Mouse (Mus musculus) kidney, postnatal 10 days (tissue): ENCODE measurements around the gene Speg.

Experiments
- DNase-seq: peaks from one replicate; pipeline ENCODE4 v3.0.0; 2021; ENCODE audit warnings: mixed read lengths

Gene Speg

DNA sequence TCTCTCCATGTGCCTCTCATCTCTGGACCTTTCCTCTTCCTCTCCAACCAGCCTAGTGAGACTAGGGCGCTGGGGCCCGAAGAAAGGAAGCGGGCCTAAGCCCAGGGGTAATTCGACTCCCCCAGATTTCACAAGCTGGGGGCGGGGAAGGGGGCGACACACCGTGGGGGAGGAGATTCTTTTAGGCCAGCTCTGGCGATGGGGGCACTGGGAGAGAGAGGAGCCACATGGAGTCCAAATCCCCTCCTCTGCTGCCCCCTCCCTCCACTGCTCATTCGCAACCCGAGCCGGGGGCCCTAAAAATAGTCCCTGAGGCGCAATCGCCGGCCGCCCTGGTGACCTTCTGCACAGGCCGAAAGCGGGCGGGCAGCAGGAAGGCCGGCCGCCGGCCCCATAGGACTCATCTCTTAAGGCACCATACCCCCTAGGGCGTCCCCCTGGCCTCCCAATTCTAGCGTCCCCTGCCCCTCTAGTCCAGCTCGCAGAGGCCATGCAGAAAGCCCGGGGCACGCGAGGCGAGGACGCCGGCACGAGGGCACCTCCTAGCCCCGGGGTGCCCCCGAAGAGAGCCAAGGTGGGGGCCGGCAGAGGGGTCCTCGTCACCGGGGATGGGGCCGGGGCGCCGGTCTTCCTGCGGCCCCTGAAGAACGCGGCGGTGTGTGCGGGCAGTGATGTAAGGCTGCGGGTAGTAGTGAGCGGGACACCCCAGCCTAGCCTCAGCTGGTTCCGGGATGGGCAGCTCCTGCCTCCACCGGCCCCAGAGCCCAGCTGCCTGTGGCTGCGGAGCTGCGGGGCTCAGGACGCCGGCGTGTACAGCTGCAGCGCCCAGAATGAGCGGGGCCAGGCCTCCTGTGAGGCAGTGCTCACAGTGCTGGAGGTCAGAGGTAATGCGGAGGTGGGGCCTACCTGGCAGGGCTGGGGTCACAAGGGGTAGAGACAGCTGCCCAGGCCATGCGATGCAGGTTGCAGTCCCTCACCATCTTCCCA lies at the start of gene Speg:
TSS of gene Speg (plus strand) at position 348 of the 987 bp plus-strand sequence.
- DNase-seq: no peak

DNA sequence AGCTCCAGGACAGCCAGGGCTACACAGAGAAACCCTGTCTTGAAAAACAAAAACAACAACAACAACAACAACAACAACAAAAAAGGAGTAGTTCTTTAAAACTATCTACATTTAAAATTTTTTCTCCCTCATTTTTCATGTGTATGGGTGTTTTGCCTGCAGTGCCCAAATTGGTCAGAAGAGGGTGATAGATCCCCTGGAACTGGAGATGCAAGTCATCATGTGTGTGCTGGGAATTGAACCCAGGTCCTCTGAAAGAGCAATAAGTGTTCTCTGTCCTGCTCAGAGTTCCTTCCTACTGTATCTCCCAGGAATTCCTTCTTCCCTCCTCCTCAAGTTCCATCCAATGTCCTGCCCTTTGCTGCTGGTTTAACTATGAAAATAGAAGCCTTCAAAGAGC lies 47.6 kb upstream of the Speg start:
- no peak for DNase-seq

DNA sequence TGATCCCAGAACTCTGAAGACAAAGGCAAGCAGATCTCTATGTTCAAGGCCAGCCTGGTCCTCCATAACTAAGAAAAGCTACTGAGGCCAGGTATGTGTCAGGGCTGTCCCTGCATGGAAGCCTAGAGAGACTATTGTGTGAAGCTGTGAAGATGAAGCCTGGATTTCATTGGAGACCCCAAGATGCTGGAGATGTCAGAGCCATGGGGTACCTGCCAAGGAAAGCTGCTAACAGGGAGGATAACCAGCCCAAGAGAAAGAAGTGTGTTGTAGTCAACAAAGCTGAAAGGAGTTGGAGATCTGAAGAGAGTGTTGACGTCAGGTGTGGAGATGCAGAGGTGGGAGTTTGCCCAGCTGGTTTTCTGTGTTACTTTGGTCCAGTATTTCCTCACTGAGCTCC lies 43.8 kb upstream of the Speg start:
- DNase-seq: no peak

DNA sequence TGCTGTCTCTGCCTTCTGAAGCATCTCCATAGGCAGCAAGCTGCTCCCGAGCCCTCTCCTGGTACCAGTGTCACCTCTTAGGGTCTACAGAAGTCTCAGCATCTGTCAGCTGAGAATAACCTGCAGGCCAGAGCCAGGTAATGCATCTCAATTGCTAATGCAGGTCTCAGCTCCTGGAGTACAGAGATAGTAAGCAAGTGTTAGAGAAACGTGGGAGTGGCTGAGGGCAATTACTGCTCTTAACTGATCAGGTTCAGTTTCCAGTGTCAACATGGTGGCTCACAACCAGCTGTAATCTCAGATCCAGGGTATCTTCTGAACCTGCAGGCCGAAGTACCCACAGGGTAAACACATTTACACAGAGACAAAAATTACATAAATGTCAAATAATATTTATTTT lies 38.6 kb upstream of the Speg start:
- no peak for DNase-seq

DNA sequence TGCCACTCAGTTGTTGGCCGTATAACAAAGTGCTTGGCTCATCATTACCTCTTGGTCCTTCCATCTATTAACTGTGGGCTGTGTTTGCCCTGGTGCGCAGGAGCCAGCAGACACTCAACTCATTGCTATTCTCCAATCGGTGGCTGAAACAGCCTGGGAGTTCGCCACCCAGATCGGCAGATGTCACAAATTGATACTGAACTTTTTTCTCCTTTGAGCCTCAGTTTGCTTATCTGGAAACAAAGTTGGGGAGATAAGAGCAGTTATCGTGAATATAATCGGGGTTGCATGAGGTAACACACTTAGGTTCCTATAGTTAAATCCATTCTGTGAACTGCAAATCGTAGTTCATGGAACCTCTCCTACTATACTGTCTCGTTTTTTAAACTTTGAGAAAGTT lies 38.0 kb upstream of the Speg start:
- no peak for DNase-seq

DNA sequence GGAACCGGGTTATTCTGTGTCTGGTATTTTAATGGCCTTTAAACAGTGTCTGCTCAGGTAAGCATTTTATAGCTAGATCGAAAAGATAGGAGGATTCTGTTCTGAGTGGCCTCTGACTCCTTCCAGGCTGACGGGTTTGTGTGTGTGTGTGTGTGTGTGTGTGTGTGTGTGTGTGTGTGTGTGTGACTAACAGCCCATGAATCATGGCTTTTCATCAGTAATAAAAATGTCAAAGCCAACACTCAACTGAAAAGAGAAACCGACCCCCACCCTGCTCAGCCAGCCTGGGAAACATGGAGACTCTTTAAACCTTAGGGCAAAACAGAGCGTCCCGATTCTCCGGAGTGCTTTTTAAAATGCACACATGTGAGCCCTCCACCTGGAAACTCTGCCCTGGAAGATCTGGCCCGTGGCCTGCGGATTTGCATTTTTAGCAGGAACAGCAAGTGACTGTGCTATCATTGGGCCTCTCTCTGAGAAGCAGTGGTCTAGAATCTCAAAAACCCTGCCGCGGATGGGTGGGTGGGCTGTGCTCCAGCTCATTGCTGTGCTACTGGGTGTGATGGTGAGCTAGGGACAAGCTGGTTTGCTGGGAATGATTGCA lies 36.9 kb upstream of the Speg start:
- DNase-seq: peak; percentile 51

DNA sequence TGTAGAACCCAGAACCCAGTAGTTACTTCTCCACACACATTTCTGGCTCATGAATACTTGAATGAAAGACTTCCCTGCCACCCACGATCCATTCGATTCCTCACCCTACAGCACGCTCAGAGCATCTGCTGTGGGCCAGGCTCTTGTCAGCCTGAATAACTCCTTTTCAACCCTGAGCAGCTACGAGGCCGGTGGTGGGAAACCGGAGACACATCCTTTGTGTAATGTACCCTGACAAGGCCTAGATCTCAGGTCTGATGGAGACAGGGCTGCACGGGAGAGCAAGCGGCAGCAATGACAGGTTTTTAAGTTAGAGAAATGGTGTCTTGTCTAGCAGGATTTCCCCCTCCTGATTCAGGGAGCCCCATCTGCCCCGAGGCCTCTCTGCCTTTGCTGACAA lies 35.8 kb upstream of the Speg start:
- DNase-seq: no peak

DNA sequence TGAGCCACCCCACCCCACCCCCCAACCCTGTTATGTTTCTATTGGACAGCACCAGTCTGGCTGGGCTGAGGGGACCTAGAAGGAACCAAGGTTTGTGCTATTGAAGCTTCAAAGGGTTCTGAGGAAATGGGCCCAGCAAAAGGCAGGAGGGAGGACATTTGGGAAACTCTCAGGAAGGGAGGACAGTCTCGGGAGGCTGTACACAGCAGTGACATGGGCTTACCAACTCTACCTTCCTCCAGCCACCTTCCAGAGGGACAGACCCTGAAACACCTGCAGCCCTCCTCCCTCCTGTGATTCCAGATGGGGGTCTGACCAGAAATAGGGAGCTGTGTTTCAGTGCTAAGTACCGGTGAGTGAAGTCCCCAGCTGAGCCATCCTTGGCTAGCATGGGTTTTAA lies 34.6 kb upstream of the Speg start:
- no peak for DNase-seq

DNA sequence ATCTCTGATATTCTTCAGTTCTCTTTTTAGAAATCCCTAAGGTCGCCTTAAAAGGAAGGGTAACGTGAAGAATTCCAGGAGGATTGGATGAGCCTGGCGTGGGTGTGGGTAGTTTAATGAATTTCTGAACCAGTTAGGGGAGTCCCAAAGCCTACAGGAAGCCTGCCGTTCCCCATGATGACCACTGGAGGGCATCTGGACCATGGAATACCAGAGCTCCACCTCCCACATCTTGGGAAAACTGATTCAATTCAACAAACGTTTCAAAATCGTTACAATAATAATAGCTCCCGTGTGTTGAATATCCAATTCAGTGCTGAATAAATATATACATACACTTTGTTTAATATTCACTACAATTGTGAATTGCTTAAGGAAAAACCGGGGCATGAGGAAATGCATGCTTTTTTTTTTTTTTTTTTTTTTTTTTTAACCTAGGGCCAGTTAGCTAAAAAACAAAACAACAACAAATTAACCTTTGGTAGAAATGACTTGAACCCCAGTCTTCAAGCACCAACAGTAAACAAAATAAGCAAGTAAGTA lies 32.2 kb upstream of the Speg start:
- DNase-seq: peak; percentile 77

DNA sequence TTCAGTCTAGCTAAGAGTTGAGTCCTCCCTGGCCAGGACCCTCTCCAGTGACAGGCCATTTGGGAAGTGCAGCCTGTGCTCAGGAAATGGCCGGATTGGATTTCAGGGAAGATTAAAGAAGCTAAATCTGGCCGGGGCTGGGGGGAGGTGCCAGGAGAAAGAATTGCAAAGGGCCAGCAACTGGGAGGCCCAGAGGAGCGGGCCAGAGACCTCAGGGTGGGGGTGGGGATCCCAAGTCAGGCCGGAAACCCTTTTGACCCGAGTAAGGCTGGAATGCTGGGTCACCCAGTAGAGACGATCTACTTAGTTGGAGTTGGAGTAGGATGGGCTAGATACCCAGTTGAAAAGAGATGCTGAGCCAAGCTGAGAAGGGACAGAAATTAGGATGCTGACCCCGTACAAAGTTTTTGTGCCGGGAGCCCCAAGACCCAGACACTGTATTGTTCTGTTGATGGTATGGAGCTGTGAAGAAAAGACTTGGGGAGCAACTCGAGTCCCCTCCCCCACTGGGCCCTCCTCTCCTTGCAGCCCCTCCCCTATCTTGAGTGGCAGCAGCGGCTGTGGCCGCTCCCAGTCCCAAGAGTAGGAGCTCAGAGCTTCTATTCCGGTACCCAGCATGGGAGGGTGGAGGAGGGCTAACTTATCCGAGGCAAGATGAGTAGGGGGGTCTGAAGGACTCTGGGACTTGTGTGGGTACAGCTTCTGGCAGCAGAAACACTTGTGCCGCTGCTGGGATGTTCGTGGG lies 30.6 kb upstream of the Speg start:
- DNase-seq: peak; percentile 74

DNA sequence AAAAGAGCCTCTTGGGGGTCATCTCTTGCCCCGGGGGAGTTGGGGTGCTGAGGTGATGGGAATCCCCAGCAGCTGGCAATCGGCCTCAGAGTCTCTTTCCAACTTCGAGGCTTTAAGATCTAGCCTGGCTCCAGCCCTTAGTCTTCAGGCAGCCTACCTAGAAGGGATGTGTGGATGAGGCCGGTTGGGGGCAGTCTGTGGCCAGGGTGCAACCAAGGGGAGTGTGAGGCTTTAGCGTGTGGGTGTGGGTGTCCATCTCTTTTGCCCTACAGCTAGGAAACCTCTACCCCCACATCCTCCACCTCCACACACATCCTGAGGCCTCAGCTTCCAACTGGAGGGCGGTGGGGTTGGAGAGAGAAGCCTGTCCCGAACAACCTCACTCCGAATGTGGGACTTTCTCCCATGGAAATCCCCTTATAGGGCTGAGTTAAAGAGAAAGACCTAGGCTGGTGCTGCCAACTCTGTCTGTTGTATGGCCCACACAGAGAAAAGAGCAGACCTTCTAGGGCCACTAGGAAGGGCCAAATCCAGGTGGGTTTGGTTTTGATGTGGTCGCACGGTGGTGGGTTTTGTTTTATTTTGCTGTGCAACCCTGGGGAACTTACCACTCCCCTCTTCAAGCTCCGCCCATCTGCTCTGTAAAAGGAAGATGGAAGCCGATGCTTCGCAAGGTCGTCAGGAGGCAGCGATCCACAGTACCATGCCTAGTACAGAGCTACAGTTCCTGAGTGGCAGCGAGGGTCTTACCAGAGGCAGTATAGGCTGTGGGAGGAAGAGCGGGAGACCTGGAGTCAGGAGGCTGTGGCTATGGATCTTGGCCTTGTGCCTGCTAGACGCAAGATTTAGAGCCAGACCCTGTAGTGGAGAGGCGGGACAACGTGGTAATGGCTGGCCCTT lies 29.8 kb upstream of the Speg start:
- peak; percentile 45 for DNase-seq

DNA sequence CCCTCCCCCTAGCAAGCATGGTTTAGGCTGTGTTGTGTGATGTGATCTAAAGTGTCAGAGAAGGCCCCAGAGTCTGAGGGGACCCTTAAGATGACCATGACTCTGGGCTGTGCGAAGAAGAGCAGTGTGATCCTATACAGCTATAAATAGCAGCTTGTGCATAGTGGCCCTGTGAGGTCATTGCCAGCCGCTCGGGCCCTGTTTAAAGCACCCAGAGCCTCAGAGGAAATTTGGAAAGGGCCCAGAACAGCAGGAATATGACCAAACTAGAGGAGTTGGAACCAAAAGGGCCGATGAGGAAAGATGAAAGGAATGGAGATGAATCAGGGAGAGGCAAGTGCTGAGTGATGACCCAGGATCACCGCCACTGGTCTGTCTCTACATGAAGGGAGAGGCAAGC lies 27.8 kb upstream of the Speg start:
- no peak for DNase-seq

DNA sequence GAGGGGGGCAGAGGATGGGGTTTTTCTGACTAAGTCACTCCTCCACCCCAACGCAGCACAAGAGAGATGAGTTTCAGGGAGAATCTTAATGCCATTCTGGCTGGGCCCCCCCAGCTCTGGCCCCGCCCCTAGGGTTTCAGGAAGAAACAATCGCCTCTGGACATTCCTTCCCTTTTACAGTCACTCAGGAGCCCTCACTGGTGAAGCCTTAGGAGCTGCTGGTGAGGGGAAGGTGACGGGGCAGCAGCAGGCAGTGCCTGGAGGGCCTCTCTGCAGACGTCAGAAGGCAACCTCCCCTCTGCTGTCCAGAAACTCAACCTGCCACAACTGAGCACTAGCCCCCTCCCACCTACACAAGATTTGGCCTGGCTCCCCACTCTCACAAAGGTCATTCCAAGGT lies 25.8 kb upstream of the Speg start:
- DNase-seq: no peak

DNA sequence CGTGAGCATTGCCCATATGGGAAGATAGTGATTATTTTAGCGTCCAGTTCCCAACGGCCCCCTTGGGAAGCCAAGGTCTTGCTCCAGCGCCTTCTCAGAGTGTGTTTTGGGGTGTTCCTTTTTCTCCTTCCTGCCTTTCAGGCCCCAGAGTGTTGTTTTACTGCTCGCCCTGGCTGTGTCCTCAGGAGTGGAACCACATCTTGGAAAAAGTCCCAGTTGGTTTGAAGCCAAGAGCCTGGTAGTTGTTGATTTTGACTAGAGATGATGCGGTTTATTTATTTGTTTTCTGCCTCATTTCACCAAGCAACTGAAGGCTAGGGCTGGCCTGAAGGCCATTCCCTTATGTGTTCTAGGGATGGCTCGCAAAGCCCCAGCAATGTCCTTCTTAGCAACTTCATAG lies 17.8 kb upstream of the Speg start:
- peak; percentile 77 for DNase-seq

DNA sequence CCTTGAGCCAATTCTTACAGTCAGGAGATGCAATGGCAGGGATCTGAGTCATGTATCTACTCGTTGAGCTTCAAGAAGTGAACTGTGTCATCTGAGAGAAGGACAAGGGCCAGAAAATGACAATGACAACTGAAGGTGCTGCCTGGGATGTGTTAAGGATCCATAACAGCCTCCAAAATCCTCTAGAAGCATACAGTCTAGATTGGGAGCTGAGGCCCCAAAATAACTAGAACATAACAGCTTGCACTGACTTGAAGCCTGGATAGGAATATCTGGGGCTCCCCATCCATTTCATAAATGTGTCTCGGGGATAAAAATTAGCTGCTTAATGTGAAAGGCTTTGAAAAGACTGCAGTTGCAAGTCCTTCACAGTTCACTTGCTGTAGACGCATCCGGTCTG lies 17.1 kb upstream of the Speg start:
- no peak for DNase-seq

DNA sequence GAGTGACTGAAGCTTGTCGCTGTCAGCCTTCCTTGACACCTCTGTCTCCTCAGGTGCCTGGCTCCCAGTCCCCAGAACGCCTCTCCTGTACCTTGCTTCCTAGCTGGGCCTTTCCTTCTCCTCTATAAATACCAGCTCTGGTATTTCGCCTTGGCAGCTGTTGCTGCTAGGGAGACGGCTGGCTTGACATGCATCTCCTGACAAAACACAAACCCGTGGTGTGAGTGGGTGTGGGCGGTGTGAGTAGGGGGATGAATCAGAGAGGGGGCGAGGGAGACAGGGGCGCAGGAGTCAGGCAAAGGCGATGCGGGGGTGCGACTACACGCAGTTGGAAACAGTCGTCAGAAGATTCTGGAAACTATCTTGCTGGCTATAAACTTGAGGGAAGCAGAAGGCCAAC lies 15.8 kb upstream of the Speg start:
- no peak for DNase-seq

DNA sequence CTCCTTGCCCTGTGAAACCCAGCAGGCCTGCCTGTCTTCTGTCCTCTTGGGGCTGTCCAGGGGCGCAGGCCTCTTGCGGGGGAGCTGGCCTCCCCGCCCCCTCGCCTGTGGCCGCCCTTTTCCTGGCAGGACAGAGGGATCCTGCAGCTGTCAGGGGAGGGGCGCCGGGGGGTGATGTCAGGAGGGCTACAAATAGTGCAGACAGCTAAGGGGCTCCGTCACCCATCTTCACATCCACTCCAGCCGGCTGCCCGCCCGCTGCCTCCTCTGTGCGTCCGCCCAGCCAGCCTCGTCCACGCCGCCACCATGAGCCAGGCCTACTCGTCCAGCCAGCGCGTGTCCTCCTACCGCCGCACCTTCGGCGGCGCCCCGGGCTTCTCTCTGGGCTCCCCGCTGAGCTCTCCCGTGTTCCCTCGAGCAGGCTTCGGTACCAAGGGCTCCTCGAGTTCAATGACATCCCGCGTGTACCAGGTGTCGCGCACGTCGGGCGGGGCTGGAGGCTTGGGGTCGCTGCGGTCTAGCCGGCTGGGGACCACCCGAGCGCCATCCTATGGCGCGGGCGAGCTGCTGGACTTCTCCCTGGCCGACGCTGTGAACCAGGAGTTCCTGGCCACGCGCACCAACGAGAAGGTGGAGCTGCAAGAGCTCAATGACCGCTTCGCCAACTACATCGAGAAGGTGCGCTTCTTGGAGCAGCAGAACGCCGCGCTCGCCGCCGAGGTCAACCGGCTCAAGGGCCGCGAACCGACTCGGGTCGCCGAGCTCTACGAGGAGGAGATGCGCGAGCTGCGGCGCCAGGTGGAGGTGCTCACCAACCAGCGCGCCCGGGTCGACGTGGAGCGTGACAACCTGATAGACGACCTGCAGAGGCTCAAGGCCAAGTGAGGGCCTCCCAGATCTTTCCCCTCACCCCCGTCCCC lies 14.7 kb upstream of the Speg start, which contains the start of gene Des:
TSS of gene Des (plus strand) at position 218 of the 920 bp plus-strand sequence.
- DNase-seq: peak; percentile 72

DNA sequence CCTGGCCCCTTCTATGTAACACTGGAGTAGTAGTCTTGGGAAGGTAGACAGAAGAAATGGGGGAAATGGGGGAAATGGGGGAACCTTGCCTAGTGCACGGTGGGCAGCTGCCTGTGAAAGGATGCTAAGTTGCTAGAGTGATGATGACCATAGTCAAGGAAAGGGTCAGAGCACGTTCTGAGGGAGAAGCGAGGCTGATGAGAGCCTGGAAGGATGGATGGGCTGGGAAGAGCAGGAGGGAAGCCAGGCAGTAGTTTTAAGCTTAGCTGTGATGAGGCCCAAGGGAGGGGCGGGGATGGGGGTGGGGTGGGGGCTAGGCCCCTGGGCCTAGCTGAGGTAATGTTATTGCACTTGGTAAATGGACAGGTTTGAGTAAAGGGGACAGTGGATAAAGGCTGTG lies 14.0 kb upstream of the Speg start:
- no peak for DNase-seq

DNA sequence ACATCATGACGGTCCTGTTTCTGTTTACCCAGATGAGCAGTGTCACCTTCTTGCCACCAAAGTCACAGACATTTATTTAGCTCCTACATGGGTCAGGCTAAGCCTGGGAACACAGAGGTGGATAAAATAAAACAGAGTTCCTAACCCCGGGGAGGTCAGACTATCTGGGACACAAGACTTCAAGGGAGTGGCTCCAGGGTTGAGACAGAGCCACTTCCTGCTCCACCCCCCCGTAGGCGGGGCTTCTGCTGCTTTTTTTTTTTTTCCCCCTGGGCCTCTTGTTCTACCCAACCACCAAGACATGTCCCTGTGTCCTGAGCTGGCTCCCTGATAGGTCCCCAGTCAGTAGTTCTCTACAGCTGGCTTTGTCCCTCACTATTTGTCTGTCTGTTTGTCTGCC lies 13.3 kb upstream of the Speg start:
- DNase-seq: no peak

DNA sequence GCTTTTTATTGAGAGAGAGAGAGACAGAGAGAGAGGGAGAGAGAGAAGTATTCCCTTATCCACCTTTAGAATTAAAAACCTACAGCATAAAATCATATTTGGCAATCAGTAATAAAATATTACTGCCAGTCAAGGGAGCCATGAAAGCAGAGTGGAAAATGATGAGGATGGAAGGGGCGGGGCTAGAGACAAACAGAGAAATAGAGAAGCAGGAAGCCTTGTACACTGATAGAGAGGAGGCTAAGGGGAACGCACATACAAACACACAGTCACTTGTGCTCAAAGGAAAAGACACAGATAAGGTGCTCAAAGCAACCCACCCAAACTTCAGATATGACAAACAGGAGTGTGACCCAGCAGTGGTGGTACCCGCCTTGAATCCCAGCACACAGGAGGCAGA lies 11.2 kb upstream of the Speg start:
- DNase-seq: no peak

DNA sequence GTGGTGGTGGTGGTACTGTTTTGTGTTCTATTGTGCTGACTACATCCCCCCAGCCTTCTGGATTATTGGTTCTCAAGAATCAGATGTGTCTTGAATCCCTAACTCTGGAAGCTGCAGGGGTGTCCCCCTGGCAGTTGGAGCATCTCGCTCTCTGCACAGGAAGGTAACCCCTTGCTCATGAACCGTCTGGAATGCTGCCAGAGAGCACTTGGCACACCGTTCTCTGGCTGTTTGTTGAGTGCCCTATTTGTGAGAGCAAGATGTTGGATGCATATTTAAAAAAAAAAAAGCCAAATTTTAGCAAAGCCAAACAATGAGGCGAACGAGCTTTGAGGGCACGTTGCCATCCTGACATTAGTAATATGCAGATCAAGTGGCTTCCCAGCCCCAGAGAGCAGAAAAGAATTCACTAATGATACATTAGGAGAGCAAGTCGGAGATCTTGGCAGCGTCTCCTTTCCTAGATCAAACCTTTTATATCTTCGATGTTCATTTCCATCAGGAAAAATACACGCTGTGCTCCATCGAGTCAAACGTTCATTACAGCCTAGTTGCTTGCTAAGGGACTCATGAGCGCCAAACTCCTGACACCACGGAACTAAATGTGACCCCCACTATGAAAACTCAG lies 9.5 kb upstream of the Speg start:
- DNase-seq: no peak
